Mouse (Mus musculus) gastrocnemius, adult 2 months (tissue): ENCODE measurements around the gene Olfr362. TPM values are rescaled to one million over a fixed set of nuclear protein-coding genes. Genes with fewer than 3 reads are reported as not detected.
"Not testable (repeated sequence)": the region's sequence is repeated elsewhere in the genome, so short reads cannot be mapped to it uniquely, and the experiment has no call there.

Experiments
- DNase-seq: peaks from one replicate; pipeline ENCODE4 v3.0.0; 2022
- H3K27ac ChIP-seq: fragments of 200-600 bp; 2 replicates; pipeline ENCODE4 v1.8.1; 2022; ENCODE audit warnings: mild to moderate bottlenecking
- H3K4me3 ChIP-seq: fragments of 200-600 bp; 2 replicates; pipeline ENCODE4 v1.8.1; 2022; ENCODE audit warnings: mild to moderate bottlenecking, moderate library complexity
- CTCF ChIP-seq: fragments of 200-600 bp; IDR thresholded peaks from 2 replicates; pipeline ENCODE4 v1.8.1; 2022; ENCODE audit warnings: antibody characterized with exemption, mild to moderate bottlenecking, moderate library complexity
- intact Hi-C: fragments of 180-260 bp; cut with DNase I; formaldehyde crosslinking; loops from one replicate; pipeline ENCODE4 v1.15.1; 2025
- long read RNA-seq, 2 experiments: library from polyadenylated mRNA; stranded (forward); transcript quantifications; one replicate each; pipeline ENCODE4 v2.0.0; 2021
- total RNA-seq, 2 experiments: library from RNA; stranded (reverse); gene quantifications; 2 replicates each; pipeline ENCODE4 v1.2.3; 2021

Gene Olfr362
- total RNA-seq, result not detected
- long read RNA-seq, experiment 1, result 0 reads
- long read RNA-seq, experiment 2, result 0 reads

DNA sequence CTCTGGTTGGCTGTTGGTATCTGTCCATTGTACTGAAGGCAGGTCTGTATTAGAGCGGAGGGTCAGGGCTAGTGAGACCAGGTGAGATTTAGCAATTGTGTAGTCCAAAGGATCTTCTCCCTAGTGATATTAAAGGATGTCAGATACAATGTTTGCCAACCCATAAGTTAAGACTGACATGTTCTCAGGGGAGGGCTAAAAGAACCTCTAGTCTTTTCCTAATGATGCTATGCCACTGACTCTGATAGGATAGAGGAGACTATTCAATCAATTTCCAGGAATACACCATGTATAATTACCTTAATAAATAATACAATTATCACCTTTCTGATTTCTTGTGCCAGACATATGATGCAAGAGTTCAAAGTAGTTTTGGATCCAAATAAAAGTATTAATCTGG lies at the start of gene Olfr362:
Gene Olfr362 (minus strand): TSS at position 101 of the 400 bp plus-strand sequence.
- H3K4me3 ChIP-seq, result no peak within 1 kb of the TSS
- no peak within 1 kb of the TSS for H3K27ac ChIP-seq
- TF ChIP-seq CTCF, result no peak
- DNase-seq, result no peak
- intact Hi-C loops, result no loop called here

DNA sequence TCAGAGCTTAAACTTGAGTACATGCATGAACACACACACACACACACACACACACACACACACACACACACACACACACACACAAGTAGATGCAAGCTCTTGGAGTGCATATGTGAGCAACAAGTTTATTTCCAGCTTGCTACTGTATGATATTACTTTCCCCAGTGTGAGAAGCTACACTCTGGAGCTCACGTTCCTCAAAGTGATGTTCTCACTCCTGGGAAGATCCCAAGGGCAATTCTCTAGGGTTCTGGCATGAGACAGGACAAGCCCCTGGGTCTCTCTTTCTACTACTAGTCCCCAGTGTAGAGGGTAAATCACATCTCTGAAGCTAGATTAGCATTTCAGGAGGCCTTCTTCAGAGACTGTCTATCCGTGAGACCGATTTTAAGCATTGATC lies 21.3 kb upstream of the Olfr362 start, which contains the start of gene Olfr364-ps1:
Gene Olfr364-ps1 (plus strand): TSS at position 301 of the 400 bp plus-strand sequence.
- intact Hi-C loops, result no loop called here
- Histone ChIP-seq H3K27ac (no peak within 1 kb of the TSS), H3K4me3 (no peak within 1 kb of the TSS)
- DNase-seq, result no peak
- TF ChIP-seq CTCF, result no peak

DNA sequence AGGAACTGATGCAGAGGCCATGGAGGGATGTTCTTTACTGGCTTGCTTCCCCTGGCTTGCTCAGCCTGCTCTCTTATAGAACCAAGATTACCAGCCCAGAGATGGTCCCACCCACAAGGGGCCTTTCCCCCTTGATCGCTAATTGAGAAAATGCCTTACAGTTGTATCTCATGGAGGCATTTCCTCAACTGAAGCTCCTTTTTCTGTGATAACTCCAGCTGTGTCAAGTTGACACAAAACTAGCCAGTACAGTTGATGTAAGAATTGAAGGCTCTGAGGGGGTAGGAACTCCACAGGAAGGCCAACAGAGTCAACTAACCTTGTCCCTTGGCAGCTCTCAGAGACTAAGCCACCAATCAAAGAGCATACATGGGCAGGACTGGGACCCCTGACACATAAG lies 28.5 kb downstream of the Olfr362 start, which contains the start of gene Olfr361:
Gene Olfr361 (minus strand): TSS at position 101 of the 400 bp plus-strand sequence.
- H3K27ac ChIP-seq, H3K4me3 ChIP-seq, DNase-seq, intact Hi-C loops: not testable (repeated sequence)

DNA sequence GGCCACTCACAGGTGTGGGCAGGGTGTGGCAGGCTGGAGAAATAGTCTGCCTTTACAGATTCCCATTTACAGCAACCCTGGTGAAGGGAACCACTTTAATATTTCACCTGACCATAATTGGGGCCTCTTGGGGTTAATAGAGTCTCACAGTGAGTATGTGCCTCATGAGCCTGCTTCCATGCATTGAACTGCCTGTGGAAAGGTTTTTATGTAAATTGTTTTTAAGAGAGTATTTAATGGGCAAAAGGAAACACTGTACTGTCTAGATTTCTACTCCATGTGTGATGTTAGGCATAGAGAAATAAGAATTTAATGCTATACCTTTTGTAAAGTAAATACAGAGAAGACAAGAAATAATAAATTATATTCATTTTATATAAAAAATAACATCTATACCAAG lies 52.3 kb downstream of the Olfr362 start, which contains the start of gene Olfr360:
Gene Olfr360 (plus strand): TSS at position 301 of the 400 bp plus-strand sequence.
- H3K4me3 ChIP-seq, result no peak within 1 kb of the TSS
- intact Hi-C loops, result no loop called here
- DNase-seq, result no peak
- no peak for TF ChIP-seq CTCF
- H3K27ac ChIP-seq, result no peak within 1 kb of the TSS

Other genes with a start within 250 kb of the Olfr362 start
- gene Olfr352, start 249.4 kb downstream of the Olfr362 start, total RNA-seq, result not detected
- gene Olfr353, start 225.0 kb downstream of the Olfr362 start, total RNA-seq, result not detected
- gene Olfr354, start 212.2 kb downstream of the Olfr362 start, total RNA-seq, result not detected
- gene Olfr355, start 189.0 kb downstream of the Olfr362 start, total RNA-seq, result not detected
- gene Olfr356, start 180.8 kb downstream of the Olfr362 start, total RNA-seq, result not detected
- not detected for gene Olfr357, start 124.1 kb downstream of the Olfr362 start, total RNA-seq
- gene Olfr358, start 108.6 kb downstream of the Olfr362 start, total RNA-seq, result not detected
- not detected for gene Olfr360, start 52.2 kb downstream of the Olfr362 start, total RNA-seq
- not detected for gene Olfr361, start 28.6 kb downstream of the Olfr362 start, total RNA-seq
- gene Olfr364-ps1, start 21.4 kb upstream of the Olfr362 start, total RNA-seq, result not detected
- under 1 TPM in 1 of 2 experiments, not detected in 1; 0.06 TPM for gene Olfr365, start 70.3 kb upstream of the Olfr362 start, total RNA-seq
- not detected for gene Olfr366, start 93.7 kb upstream of the Olfr362 start, total RNA-seq
- gene Olfr368, start 208.6 kb upstream of the Olfr362 start, total RNA-seq, result not detected
- 10 to 100 TPM in 1 of 2 experiments, 1 to 10 TPM in 1; 10.0 to 16.0 TPM for gene Pdcl, start 241.4 kb upstream of the Olfr362 start, total RNA-seq